Mouse (Mus musculus) right cerebral cortex, postnatal 4 days (tissue): Measurements from ENCODE around the gene Ttf2.

Experiments used
- DNase-seq: peaks from one replicate; pipeline ENCODE4 v3.0.0-alpha.2; 2022

Gene Ttf2

DNA sequence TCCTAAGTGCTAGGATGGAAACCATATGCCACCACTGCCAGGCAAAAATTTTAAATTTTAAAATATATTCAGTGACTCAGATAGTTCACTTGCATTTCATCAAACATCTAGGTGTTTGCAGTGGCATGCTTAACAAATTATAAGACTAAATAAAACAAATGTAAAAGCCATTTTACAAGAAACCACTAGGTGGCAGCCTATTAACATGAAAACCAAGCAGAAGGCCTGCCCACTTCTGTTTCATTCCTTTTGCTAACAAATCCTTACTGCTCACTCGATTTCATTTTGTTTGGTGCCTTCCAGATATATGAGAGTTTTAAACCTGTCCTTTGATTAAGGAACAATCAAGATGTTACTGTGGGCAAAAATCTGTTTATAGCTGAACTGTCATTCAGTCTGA, 4.4 kb upstream of the Ttf2 start:
- DNase-seq = no peak

DNA sequence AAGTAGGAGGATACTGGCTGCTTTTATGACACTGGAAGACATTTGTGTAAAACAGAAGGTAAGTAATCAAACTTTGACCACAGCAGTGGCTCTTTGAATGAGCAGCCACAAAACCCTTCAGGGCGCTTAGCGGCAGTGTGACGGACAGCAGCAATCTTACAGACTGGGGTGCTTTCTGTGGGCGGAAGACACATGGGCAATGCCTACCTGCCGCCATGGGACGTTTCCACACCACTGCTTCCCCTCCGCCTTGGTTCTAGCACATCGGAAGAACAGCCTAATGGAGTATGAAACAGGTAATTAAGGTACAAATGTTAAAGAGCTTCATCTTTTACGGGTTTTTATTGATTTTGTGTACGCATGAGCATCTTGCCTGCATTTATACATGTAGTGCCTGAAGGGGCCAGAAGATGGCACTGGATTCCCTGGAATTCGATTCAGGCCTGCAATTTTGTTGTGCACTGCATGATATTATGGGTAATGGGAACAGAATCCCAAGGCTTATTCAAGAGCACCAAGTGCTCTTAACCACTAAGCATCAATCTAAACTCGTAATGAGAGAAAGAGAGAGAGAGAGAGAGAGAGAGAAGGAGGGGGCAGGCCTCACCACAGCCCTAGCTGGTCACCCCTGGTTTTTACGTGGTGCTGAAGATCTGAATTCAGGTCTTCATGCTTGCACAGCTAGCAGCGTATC, 5.5 kb downstream of the Ttf2 start:
- peak; percentile 65 for DNase-seq

DNA sequence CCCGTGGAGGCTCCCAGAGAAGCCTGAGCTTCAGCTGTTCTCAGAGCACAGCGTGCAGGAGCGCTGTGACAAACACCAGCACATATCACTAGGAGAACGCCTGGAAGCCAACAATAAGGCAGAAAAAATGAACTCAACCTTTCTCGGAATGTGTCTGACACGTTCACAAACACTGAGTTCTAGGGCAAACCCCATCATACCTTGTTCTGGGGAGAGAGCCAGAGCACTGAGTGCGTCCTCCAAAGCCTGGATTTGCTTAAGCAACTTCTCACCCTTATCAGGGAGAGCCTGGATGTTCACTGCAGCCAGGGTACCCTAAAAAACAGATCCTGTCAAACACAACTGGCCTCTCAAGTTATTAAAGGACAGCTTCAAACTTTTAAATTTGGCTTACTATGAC, 8.0 kb downstream of the Ttf2 start:
- DNase-seq = no peak

- no peak for DNase-seq
Observed at GRCm38 (mm10) chr3:100961007-100961406, 8.5 kb downstream of the Ttf2 start.

DNA sequence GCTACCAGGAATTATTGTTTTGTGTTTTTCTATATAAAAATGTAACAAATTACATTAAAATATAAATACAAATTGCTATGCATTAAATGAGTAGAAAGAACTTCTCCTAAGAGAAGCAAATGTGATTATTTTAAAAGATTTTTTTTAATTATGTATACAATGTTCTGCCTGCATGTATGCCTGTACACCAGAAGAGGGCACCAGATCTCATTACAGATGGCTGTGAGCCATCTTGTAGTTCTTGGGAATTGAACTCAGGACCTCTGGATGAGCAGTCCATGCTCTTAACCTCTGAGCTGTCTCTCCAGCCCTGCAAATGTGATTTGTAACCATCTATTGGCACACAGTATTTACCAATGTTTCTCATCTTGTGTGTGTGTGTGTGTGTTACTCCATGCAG, 14.8 kb downstream of the Ttf2 start:
- DNase-seq = no peak

GRCm38 (mm10) chr3:100951531-100951930, 17.9 kb downstream of the Ttf2 start:
- DNase-seq = no peak

- DNase-seq = no peak
Observed at GRCm38 (mm10) chr3:100947286-100947685, 22.2 kb downstream of the Ttf2 start.

- DNase-seq = no peak
Observed at GRCm38 (mm10) chr3:100940496-100941037, 28.9 kb downstream of the Ttf2 start.

GRCm38 (mm10) chr3:100938211-100938610, 31.3 kb downstream of the Ttf2 start:
- no peak for DNase-seq

GRCm38 (mm10) chr3:100936201-100936600, 33.3 kb downstream of the Ttf2 start:
- no peak for DNase-seq

GRCm38 (mm10) chr3:100935521-100935920, 33.9 kb downstream of the Ttf2 start:
- no peak for DNase-seq

GRCm38 (mm10) chr3:100932077-100932944, 37.2 kb downstream of the Ttf2 start:
- no peak for DNase-seq

DNA sequence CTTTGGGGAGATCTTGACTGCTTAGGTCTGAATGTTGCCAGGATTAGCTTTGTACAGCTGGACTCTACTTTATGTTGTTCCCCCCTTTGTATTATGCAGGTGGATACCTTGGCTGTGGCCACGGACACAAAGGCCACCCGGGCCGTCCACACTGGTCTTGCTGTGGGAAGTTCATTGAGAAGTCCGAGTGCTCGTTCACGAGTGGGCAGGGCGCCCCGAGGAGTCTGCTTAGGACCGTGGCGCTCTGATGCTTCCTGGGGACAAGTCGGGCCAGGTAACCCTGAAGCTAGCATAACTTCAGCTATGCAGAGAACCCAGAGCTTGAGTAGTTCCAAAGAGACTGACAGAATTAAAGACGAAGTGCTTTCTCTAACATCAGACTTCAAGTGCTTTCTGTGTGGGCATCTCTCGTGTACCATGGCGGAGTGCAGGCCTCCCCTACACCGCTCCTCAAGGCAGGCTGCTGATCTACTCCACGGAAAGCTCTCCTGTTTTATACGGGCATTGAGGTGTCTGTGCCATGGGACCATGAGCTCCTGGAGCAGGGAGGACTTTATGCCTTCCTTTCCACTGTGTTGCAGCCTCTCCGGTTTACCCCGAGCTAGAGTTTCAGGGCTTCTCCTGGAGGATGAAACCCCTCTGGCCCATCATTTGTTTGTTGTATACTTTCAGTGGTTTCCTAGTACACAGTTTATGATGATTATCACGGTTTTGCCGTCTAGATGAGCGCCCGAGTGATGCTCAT, 38.0 kb downstream of the Ttf2 start:
- no peak for DNase-seq

- no peak for DNase-seq
Observed at GRCm38 (mm10) chr3:100925176-100925575, 44.3 kb downstream of the Ttf2 start.

- no peak for DNase-seq
Observed at GRCm38 (mm10) chr3:100924065-100924732, 45.3 kb downstream of the Ttf2 start.

- DNase-seq = peak; percentile 17
Observed at GRCm38 (mm10) chr3:100922506-100923375, 46.7 kb downstream of the Ttf2 start.

- peak; percentile 93 for DNase-seq
Observed at GRCm38 (mm10) chr3:100921825-100922505, 47.5 kb downstream of the Ttf2 start, which contains the start of gene Trim45. TSS of gene Trim45 (plus strand) at chr3:100922202.

DNA sequence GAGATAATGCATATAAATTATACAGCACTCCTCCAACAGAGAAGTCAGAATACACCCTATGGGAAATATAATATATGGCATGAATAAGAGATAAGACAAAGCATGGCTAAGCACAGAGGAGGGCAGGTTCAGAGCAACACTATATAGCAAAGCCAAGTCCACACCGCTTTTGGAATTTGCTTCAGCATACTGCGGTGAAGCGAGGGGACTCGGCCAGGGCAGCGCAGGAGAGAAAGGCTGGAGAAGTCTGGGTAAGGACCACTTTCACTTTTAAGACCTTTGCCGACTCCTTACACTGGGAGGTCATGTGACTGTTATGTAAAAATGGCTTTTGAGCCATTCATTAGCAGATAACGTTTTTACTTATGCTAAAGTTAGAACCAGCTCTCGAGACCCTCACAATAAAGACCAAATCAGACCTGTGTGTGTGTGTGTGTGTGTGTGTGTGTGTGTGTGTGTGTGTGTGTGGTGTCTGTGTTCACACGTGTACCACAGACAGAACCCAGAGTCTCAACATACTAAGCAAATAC, 48.8 kb downstream of the Ttf2 start:
- DNase-seq = no peak

GRCm38 (mm10) chr3:100916844-100917243, 52.6 kb downstream of the Ttf2 start:
- DNase-seq = no peak

GRCm38 (mm10) chr3:100911498-100912213, 57.8 kb downstream of the Ttf2 start:
- DNase-seq = no peak
